Mouse (Mus musculus): Measurements from ENCODE around the gene Nemp1. TPM values are rescaled to one million over a fixed set of nuclear protein-coding genes. Genes with fewer than 3 reads are reported as not detected.

Nemp1 gene
- polyA plus RNA-seq, 1 experiment from 2014 or later, result 5.6 TPM

DNA sequence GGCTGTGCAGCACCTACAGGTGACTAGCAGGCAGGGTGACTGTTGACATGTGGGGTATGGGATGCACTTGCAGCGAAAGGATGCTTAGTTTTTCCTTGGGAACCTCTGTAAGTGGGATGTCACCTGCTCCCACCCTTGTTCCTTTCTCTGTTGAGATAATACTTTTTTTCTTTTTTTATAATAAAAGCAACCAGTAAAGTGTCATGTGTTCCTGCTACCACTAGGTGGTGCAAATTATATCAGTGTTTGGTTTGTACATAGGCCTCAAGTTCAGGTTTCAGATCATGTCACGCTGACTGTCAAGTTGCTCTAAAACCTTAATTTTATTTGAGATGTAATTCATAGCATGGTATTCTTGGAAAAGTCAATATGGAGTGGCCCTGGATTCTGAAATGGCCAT lies 27.9 kb downstream of the Nemp1 start:
- ATAC-seq (no peak), DNase-seq (no peak)
- no peak overlapping the region for H3K4me3 ChIP-seq (ENCODE audit: low read depth, low read length)
- H3K9ac ChIP-seq (replicated peaks), result no peak overlapping the region
- H3K4me1 ChIP-seq (ENCODE audit: insufficient read depth), result no peaks in the 10 kb centered on the region
- TF ChIP-seq EP300 (IDR thresholded peaks at IDR 0.05; ENCODE audit: low read depth) (no peak), CTCF (IDR thresholded peaks at IDR 0.05; ENCODE audit: low read depth) (peak; percentile 79)
- H3K9me3 ChIP-seq (ENCODE audit: low read length), result no peaks in the 10 kb centered on the region
- 39% methylated on average over 2 of the region's 2 CpGs for WGBS (ENCODE audit: insufficient replicate concordance)
- H3K27me3 ChIP-seq (ENCODE audit: insufficient read depth, low read length), result no peaks in the 10 kb centered on the region
- no peak overlapping the region for H3K27ac ChIP-seq (ENCODE audit: low read depth)
- H3K36me3 ChIP-seq (replicated peaks; ENCODE audit: insufficient read depth, low read length), result peaks cover 37% of the 10 kb centered on the region
- no peak overlapping the region for H3K4me2 ChIP-seq (ENCODE audit: low read depth, low read length)

DNA sequence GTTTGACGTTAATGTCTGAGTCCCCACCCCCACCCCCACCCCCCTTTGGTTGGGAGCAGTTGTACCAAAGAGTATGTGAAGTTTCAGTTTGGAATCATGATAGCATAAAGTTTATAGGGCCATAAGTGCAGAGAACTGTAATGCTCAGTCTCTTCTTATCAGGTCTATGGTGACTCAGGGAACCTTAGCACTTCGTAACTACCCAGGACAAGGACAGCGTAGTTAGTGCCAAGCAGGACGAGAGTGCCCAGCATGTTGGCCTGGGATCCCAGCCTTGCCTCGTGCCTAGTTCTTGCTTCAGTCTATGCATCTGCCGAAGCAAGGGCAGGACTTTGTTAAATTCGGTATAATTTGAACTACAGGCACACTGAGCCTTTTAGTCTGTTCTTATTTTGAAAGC lies 29.1 kb downstream of the Nemp1 start:
- ATAC-seq (no peak), DNase-seq (no peak)
- Histone ChIP-seq H3K4me3 (ENCODE audit: low read depth, low read length) (no peak overlapping the region), H3K4me1 (ENCODE audit: insufficient read depth) (no peaks in the 10 kb centered on the region), H3K27ac (ENCODE audit: low read depth) (no peak overlapping the region), H3K27me3 (ENCODE audit: insufficient read depth, low read length) (no peaks in the 10 kb centered on the region), H3K4me2 (ENCODE audit: low read depth, low read length) (no peak overlapping the region), H3K9me3 (ENCODE audit: low read length) (no peaks in the 10 kb centered on the region), H3K9ac (replicated peaks) (no peak overlapping the region), H3K36me3 (replicated peaks; ENCODE audit: insufficient read depth, low read length) (peaks cover 35% of the 10 kb centered on the region)
- TF ChIP-seq EP300 (IDR thresholded peaks at IDR 0.05; ENCODE audit: low read depth), result no peak
- TF ChIP-seq CTCF (IDR thresholded peaks at IDR 0.05; ENCODE audit: low read depth), result no peak
- 84% methylated on average over 7 of the region's 7 CpGs for WGBS (ENCODE audit: insufficient replicate concordance)

DNA sequence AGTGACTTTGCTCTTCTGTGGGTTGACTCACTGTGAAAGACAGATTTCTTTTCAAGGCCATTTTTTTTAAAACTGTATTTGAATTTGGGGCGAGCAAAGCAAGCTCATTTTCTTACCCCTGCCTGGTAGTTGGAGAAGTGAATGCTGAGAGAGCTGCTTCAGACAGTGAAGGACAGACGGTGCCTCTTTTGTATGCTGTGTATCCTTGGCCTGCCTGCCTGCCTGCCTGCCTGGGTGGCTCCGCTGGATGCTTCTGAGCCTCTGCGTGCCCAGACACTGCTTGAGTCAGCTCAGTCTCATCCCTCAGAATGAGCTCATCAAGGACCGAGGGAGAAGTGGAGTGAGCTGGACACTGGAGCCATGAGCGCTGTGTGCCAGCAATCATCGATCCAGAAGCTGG lies 32.3 kb downstream of the Nemp1 start:
- Histone ChIP-seq H3K9me3 (ENCODE audit: low read length) (no peaks in the 10 kb centered on the region), H3K36me3 (replicated peaks; ENCODE audit: insufficient read depth, low read length) (peaks cover 25% of the 10 kb centered on the region), H3K4me1 (ENCODE audit: insufficient read depth) (no peaks in the 10 kb centered on the region), H3K27me3 (ENCODE audit: insufficient read depth, low read length) (no peaks in the 10 kb centered on the region), H3K9ac (replicated peaks) (no peak overlapping the region), H3K4me2 (ENCODE audit: low read depth, low read length) (no peak overlapping the region), H3K27ac (ENCODE audit: low read depth) (no peak overlapping the region), H3K4me3 (ENCODE audit: low read depth, low read length) (no peak overlapping the region)
- DNase-seq (no peak), ATAC-seq (no peak)
- TF ChIP-seq CTCF (IDR thresholded peaks at IDR 0.05; ENCODE audit: low read depth) (no peak), EP300 (IDR thresholded peaks at IDR 0.05; ENCODE audit: low read depth) (no peak)
- WGBS (ENCODE audit: insufficient replicate concordance), result 96% methylated on average over 7 of the region's 7 CpGs

DNA sequence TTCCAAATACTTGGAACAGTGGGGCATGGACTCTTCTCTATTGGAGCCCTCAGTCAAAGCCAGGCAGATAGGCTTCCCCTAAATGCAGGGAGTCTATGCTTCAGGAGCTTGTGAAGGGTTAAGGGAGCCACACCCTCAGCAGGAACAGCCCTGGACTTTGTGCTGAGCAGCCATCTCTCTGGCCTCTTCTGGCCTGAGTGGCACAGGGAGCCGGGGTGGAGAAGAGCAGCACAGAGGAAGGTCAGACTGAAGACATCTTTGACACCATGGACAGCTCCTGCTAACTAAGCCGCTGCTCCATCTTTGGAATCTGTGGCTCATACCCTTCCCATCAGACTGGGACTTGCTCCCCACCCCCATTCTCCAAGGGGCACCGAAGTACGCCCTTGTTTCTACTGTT lies 36.6 kb downstream of the Nemp1 start:
- WGBS (ENCODE audit: insufficient replicate concordance), result 37% methylated on average over 4 of the region's 4 CpGs
- Histone ChIP-seq H3K4me1 (ENCODE audit: insufficient read depth) (no peaks in the 10 kb centered on the region), H3K36me3 (replicated peaks; ENCODE audit: insufficient read depth, low read length) (peaks cover 3% of the 10 kb centered on the region; the same call in 1 of the 2 replicates), H3K9me3 (ENCODE audit: low read length) (no peaks in the 10 kb centered on the region), H3K4me2 (ENCODE audit: low read depth, low read length) (no peak overlapping the region), H3K27me3 (ENCODE audit: insufficient read depth, low read length) (no peaks in the 10 kb centered on the region), H3K4me3 (ENCODE audit: low read depth, low read length) (no peak overlapping the region), H3K9ac (replicated peaks) (no peak overlapping the region), H3K27ac (ENCODE audit: low read depth) (no peak overlapping the region)
- DNase-seq, result no peak
- TF ChIP-seq EP300 (IDR thresholded peaks at IDR 0.05; ENCODE audit: low read depth) (no peak), CTCF (IDR thresholded peaks at IDR 0.05; ENCODE audit: low read depth) (no peak)
- no peak for ATAC-seq

DNA sequence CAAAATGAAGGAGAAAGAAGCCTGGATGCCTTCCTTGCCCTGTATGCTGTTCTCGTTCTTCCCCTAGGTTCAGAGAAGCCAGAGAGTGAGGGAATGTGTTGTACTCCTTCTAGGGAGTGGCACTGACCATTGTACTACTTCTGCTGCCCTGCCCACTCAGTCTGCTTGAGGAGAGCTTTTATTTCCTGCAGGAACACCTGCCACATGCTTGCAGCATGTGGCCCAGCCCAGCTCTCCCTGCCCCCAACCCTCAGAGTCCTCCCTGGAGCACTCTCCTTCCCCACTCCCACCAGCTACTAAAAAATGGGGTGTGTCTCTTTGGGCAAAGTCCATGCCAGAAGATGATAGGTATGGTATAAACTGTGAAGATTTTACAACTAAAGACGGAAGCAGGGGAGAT lies 37.6 kb downstream of the Nemp1 start:
- Histone ChIP-seq H3K27ac (ENCODE audit: low read depth) (no peak overlapping the region), H3K4me3 (ENCODE audit: low read depth, low read length) (no peak overlapping the region), H3K4me1 (ENCODE audit: insufficient read depth) (no peaks in the 10 kb centered on the region), H3K36me3 (replicated peaks; ENCODE audit: insufficient read depth, low read length) (no peaks in the 10 kb centered on the region; the same call in 1 of the 2 replicates), H3K4me2 (ENCODE audit: low read depth, low read length) (no peak overlapping the region), H3K9ac (replicated peaks) (no peak overlapping the region), H3K9me3 (ENCODE audit: low read length) (no peaks in the 10 kb centered on the region), H3K27me3 (ENCODE audit: insufficient read depth, low read length) (no peaks in the 10 kb centered on the region)
- ATAC-seq, result no peak
- DNase-seq, result no peak
- TF ChIP-seq EP300 (IDR thresholded peaks at IDR 0.05; ENCODE audit: low read depth) (no peak), CTCF (IDR thresholded peaks at IDR 0.05; ENCODE audit: low read depth) (no peak)
- WGBS (ENCODE audit: insufficient replicate concordance), result 54% methylated on average over 2 of the region's 2 CpGs

DNA sequence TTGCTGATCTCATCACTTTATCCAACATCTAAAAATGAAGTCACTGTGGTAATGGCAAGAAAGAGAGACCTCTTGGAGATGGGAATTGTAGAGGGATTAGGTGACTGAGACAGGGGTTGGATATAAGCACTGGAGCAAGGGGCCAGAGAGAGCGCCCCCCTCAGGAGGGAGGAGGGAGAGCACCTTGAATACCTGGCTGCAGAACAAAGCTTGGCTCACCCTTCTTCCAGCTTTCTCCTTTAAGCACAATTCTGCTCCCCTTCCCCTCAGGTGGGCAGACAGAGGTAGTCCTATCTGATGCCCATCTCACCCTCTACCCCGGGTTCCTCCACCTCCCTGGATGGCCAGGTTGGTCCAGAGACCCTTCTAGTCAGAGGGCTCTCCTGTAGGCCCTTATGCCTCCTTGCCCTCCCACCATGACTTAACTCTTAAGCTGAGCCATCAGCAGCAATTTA lies 38.1 kb downstream of the Nemp1 start, which contains the start of gene Myo1a:
TSS of gene Myo1a (plus strand) at position 405 of the 455 bp plus-strand sequence.
- Histone ChIP-seq H3K36me3 (replicated peaks; ENCODE audit: insufficient read depth, low read length) (no peaks in the 10 kb centered on the region), H3K9ac (replicated peaks) (no peak within 1 kb of the TSS), H3K9me3 (ENCODE audit: low read length) (no peaks in the 10 kb centered on the region), H3K27ac (ENCODE audit: low read depth) (no peak within 1 kb of the TSS), H3K27me3 (ENCODE audit: insufficient read depth, low read length) (no peaks in the 10 kb centered on the region), H3K4me2 (ENCODE audit: low read depth, low read length) (no peak within 1 kb of the TSS), H3K4me1 (ENCODE audit: insufficient read depth) (no peaks in the 10 kb centered on the region), H3K4me3 (ENCODE audit: low read depth, low read length) (no peak within 1 kb of the TSS)
- TF ChIP-seq EP300 (IDR thresholded peaks at IDR 0.05; ENCODE audit: low read depth) (no peak), CTCF (IDR thresholded peaks at IDR 0.05; ENCODE audit: low read depth) (0 out of 2 replicates have a peak, but pooled peaks have one; percentile 9)
- DNase-seq (no peak), ATAC-seq (no peak)
- WGBS (ENCODE audit: insufficient replicate concordance), result 49% methylated on average over 2 of the region's 2 CpGs

DNA sequence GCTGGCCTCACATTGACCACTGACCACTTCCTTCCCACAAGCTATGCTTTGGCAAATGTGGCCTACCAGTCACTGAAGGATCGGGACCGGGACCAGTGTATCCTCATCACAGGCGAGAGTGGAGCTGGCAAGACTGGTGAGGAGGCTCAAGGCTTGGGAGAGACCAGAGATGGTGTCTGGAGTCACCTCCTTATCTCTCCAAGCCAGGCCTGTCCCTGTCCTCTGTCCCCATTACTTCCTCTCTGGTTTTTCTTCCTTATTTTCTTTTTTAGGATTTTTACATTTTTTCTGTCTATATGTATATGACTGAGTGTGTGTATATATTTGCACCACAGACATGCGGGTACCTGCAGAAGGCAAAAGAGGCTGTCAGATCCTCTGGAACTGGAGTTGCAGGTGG lies 39.1 kb downstream of the Nemp1 start:
- no peak for ATAC-seq
- H3K27me3 ChIP-seq (ENCODE audit: insufficient read depth, low read length), result no peaks in the 10 kb centered on the region
- no peak for DNase-seq
- 58% methylated on average over 4 of the region's 4 CpGs for WGBS (ENCODE audit: insufficient replicate concordance)
- no peaks in the 10 kb centered on the region for H3K9me3 ChIP-seq (ENCODE audit: low read length)
- H3K4me1 ChIP-seq (ENCODE audit: insufficient read depth), result no peaks in the 10 kb centered on the region
- no peak for TF ChIP-seq EP300 (IDR thresholded peaks at IDR 0.05; ENCODE audit: low read depth)
- TF ChIP-seq CTCF (IDR thresholded peaks at IDR 0.05; ENCODE audit: low read depth), result no peak
- no peak overlapping the region for H3K9ac ChIP-seq (replicated peaks)
- H3K4me2 ChIP-seq (ENCODE audit: low read depth, low read length), result no peak overlapping the region
- no peak overlapping the region for H3K4me3 ChIP-seq (ENCODE audit: low read depth, low read length)
- H3K27ac ChIP-seq (ENCODE audit: low read depth), result no peak overlapping the region
- no peaks in the 10 kb centered on the region for H3K36me3 ChIP-seq (replicated peaks; ENCODE audit: insufficient read depth, low read length)

Measured in liver, postnatal 0 days (tissue).